Mouse (Mus musculus) activated CD4-positive, CD25-positive, alpha-beta regulatory T cell, adult 4 months (primary cell): ENCODE data around the gene Zswim4. TPM values are rescaled to one million over a fixed set of nuclear protein-coding genes. Genes with fewer than 3 reads are reported as not detected.
A peak's percentile ranks its signal among the peaks of the same experiment; 100 is the strongest.

Source experiments
- ATAC-seq: one replicate; pipeline ENCODE4 v1.8.0; 2017
- polyA plus RNA-seq, 2 experiments: library from polyadenylated mRNA; unstranded; fragments of 100-300 nt; shearing (Covaris generic); gene quantifications; one replicate each; pipeline ENCODE4 v1.2.1; 2017

The Zswim4 gene
- polyA plus RNA-seq, 2 experiments from 2014 or later = 3.1 to 5.5 TPM

DNA sequence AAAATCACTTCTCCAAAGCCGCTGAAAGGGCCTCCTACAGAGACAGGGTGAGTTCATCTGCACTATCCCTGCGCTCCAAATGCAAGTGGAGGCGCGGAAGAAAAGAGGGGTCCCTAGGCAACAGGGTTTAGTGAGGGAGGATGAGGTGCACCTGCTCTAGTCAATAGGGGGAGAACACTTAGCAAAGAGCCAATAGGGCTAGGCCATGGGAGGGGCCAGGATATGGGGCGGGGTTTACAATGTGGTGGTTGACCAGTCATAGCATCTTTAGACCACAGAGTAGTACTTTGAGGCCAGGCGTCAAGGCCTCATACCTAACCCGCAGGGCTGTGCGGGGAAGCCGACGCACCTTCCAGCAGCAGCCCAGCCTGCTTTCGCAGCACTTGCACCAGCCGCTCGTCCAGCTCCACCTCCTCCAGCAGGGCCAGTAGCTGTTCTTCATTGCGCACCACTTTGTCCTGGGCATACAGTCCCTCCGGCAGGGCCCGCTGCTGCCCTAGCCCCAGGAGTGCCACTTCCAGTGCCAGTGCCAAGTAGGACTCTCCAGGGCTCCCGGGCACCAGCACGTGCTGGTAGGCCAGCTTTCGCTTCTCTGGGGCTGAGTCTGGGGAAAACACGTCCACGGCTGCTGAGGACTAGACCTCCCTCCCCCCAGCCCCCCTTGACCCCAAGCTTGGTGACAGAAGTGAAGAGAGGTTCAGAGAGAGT, 13.4 kb downstream of the Zswim4 start:
- ATAC-seq = no peak

DNA sequence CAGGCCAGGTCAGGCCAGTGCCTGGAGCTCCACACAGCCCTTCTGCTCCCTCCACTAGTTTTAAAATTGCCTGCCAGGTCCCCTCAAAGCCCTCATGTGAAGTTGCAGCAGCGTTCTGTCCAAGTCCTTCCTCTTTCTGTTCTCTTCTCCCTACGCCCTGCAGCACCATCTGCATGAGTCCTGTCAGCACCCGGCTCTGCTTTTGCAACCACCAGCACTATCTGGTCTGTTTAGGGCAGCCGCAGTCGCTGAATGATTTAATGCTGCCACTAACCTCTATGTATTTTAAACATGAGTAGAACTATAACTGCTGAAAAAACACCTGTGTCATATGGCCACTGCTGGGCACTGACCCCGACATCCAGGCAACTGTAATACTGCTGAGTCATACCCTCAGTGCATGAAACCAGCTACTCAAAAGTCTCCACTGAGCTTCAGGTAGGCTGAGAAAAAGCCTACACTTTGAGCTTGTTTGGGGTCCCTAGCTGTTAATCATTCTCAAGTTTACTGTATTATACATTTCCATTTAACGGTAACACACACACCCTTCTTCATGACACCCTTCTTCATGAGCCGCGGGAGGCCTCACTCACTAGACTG, 14.2 kb downstream of the Zswim4 start:
- ATAC-seq = no peak

GRCm38 (mm10) chr8:84220105-84220504, 16.8 kb downstream of the Zswim4 start:
- no peak for ATAC-seq

- ATAC-seq = no peak
These were observed 18.7 kb downstream of the Zswim4 start for GRCm38 (mm10) chr8:84218143-84218542.

DNA sequence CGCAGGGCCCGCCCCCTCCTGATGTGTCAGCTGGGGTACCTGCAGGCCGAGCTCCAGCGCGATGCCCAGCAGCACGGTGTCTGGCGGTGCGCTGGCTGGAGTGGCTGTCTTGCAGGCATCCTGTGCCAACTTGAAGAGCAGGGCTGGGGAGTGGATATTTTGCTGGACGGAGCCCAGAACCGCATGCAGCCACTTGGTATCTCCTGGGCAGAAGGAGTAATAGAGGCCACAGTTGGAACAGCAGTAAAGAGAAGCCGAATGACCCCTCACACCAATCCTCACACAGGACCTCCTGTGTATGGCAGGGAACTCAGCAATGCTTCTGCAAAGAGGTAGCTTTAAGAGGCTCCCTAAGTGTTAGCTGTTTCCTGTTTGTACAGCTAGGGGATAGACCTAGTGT, 19.6 kb downstream of the Zswim4 start:
- no peak for ATAC-seq

DNA sequence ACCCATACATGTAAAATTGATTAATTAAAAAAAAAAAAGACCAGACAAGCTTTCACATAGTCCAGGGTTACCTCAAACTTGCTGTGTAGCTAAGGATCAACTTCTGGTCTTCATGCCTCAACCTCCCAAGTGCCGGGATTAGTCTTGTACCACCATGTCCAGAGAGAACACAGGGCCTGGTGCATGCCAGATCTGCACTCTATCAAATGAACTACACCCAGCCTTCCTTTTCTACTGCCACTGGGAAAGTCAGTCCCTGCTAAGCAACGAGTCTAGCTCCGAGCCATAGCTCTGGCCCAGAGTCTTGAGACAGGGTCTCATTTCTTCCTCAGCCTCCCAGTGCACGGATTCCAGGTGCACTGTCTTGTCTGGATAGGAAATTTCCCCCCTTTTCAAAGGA, 23.6 kb downstream of the Zswim4 start:
- no peak for ATAC-seq

DNA sequence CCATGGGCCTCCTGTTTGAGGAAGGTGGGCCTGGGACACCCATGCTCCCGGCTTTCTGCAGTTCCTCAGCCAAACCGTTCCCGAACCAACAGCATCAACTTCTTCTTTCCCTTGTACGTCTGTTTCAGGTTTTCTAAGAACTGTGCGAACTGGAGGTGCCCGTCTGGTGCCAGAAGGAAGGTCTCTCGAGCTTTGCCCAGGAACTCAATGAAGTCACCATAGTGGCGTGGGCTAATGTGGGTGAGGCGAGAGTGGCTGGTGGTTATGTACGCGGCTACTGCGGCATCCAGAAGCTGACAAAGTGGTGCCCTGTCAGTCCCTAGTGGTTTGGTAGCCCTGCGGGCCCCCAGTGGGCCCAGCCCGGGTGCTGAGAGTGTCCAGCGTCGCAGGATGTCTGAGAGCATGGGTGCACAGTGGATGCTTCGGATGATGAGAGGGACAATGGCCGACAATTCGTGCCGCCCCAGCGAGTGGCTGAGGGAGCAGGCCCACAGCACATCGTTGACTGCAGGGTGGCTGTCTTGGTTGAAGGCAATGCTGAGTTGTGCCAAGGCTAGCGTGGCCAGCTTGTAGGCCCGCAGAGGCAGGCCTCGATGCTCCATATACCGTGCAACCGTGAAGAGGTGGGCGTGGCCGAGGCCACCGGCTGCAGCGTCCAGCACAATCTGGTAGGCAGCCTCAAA, 24.8 kb downstream of the Zswim4 start:
- ATAC-seq = no peak

- ATAC-seq = no peak
These were observed 25.7 kb downstream of the Zswim4 start for GRCm38 (mm10) chr8:84211202-84211601.

GRCm38 (mm10) chr8:84210167-84210791, 26.6 kb downstream of the Zswim4 start:
- ATAC-seq = peak; percentile 47

- no peak for ATAC-seq
These were observed 28.2 kb downstream of the Zswim4 start for GRCm38 (mm10) chr8:84208381-84209380.

DNA sequence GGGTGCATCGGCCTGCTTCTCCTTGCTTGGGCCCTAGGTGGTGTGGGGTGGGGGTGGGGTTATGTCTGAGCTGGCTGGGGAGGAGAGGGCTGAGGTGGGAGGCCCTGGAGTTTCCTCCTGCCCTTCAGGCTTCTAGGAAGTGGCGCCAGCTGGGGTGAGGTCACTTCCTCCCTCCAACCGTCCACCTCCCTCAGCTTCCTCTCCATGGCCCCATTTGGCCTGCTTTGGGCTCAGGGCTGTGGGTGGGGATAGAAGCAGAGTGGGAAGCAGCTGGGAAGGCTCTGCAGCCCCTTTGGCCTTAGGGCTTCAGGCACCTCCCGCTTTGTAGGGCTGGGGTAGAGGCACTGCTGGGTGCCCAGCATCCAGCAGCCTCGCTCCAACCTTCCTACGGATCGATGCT, 29.0 kb downstream of the Zswim4 start:
- no peak for ATAC-seq

DNA sequence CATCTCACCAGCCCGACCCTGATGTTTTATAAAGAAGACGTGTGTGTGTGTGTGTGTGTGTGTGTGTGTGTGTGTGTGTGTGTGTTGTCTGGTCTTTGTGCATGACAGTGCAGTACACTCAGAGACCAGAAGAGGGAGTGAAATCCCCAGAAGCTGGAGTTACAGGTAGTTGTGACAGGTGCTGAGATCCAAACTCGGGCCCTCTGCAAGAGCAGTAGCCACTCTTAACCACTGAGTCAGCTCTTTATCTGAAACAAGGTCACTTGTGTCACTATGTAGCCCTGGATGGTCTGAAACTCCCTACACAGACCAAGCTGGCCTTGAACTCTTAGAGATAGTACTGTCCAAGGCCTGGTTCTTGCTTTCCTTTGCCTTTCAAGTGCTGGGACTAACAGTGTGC, 30.2 kb downstream of the Zswim4 start:
- no peak for ATAC-seq

DNA sequence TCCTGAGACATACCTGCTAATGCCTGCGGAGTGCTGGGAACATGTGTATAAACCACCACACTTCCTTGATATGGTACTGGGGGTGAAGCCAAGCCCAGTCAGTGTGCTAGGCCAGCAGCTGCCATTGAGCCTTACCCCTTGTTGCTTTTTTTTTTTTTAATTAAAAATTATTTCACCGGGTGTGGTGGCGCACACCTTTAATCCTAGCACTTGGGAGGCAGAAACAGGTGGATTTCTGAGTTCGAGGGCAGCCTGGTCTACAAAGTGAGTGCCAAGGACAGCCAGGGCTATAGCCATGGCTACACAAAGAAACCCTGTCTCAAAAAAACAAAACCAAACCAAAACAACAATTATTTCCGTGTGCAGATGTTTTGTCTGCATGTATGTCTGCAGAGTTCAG, 31.8 kb downstream of the Zswim4 start:
- ATAC-seq = no peak

DNA sequence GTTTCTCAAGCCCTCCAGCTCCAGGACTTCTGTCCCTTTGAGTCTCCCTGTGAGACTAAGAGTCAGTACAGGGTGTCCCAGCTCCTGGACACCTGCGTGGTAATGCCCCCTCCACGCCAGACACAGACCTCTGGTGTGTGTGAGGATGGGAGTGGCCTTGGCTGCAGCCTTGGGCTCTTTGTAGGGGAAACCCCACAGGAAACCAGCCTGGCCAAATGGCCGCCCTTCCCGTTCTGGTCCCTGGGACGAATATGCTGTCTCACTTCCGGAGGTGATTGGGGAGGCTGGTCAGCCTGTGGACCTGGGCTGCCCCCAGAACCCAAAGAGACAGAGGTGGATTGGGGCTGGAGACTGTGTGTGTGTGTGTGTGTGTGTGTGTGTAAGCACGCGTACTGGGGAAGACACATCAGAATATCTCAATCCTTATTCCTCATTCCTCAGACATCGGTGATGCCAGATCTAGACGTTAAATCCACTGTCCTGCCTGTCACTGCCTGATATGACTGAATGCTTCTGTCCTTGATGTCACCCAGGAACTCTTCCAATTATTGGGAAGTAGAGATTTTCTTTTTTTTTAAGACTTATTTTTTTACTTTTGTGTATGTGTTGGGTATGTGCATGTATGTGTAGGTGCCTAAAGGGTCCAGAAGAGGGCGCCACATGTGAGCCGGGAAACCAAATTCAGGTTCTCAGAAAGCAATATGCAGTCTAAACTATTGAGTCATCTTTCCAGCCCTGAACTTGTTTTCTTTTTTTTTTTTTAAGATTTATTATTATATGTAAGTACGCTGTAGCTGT, 32.7 kb downstream of the Zswim4 start:
- peak; percentile 9 for ATAC-seq

DNA sequence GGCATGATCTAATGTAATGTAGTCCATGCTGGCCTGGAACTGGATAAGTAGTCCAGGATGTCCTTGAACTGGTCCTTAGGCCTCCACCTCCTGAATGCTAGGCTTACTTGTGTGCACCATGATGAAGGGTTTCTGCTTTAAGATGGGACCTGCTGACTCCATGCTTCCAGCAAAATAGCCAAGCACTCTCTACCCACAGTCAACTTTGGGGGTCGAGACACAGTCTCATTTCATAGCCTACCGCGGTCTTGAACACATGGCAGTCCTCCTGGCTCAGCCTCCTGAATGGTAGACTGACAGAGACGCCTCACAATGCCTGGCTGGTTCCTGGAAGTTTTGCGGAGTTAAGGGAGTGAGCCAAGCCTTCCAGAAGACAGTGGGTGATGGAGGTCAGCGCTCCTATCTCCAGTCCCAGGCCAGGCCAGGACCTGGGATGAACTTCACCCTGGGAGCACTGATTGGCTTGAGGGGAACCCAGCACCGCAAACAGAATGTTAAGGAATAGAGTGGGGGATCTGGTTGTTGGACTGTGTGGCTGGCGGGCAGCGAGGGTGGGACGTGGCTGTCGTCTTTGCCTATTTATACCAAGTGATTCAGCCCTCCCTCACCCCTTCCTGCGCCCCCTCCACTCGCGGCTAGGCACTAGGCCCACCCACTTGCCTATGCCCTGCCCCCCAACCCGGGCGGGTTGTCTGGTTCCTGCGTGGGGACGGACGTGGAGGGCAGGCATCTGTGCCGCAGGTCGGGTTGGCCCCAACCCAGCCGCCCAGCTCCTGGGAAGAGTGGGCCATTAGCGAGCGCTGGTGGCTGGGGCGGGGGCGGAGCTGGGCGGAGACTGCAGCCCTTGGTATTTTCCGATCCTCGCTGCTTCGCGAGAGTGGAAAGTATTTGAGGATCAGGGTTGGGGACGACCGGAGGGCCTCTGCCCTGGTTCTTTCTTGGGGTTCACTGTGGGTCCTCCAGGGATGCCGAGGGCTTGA, 33.6 kb downstream of the Zswim4 start:
- ATAC-seq = peak; percentile 45

GRCm38 (mm10) chr8:84202466-84202865, 34.4 kb downstream of the Zswim4 start:
- ATAC-seq = no peak

- ATAC-seq = no peak
These were observed 35.2 kb downstream of the Zswim4 start for GRCm38 (mm10) chr8:84201545-84202245.

- ATAC-seq = no peak
These were observed 36.0 kb downstream of the Zswim4 start for GRCm38 (mm10) chr8:84200652-84201544.
